Mouse (Mus musculus) heart, adult 2 months (tissue): Measurements from ENCODE around the gene Mapk9.

Experiments used
- CTCF ChIP-seq: fragments of 200-600 bp; IDR thresholded peaks from 2 replicates; pipeline ENCODE4 v1.8.1; 2022; ENCODE audit warnings: antibody characterized with exemption, mild to moderate bottlenecking, moderate library complexity
- EP300 ChIP-seq: fragments of 200-500 bp; IDR thresholded peaks from 2 replicates; pipeline ENCODE4 v1.6.1; 2011; ENCODE audit warnings: low read depth, low read length, control low read depth; ENCODE audit not compliant: insufficient read depth
- POLR2A ChIP-seq: fragments of 200-500 bp; IDR thresholded peaks from 2 replicates; pipeline ENCODE4 v1.6.1; 2011; ENCODE audit warnings: mild to moderate bottlenecking, low read depth, low read length, control low read depth; ENCODE audit not compliant: insufficient read depth

DNA sequence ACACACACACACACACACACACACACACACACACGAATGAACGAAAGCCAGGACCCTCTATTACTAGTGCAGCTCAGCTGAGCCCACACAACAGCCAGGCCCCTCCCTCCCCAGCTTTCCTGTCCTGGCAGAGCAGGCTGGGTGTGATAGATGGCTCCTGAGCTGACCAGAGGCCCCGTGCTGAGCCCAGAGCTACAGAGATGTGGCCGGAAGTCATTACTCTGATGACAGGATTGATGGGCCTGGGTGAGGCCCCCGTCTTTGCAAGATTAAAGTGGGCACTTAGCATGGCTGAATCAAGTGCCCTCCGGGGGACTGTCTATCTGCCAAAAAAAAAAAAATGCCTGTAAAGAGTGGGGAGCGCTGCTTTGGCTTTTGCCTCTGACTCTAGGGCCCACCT is 85.3 kb downstream of the Mapk9 start:
- TF ChIP-seq POLR2A (no peak), CTCF (no peak), EP300 (no peak)
